Mouse (Mus musculus): Measurements from ENCODE around the gene Rab10.

GRCm38 (mm10) chr12:3255435-3255834 lies 54.3 kb downstream of the Rab10 start:
- no peak for TF ChIP-seq CTCF (IDR thresholded peaks at IDR 0.05; ENCODE audit: low read depth)
- no peak for TF ChIP-seq EP300 (IDR thresholded peaks at IDR 0.05; ENCODE audit: low read depth)
